Mouse (Mus musculus) forebrain, embryonic 16.5 days (tissue): ENCODE results near the gene Dctn2. TPM values are rescaled to one million over a fixed set of nuclear protein-coding genes. Genes with fewer than 3 reads are reported as not detected.

Source experiments
- ATAC-seq: fragments of 200-750 bp; cut with Nextera tagmentation; 2 replicates; pipeline ENCODE4 v1.8.0; 2017; ENCODE audit warnings: mild to moderate bottlenecking, moderate library complexity
- H3K27ac ChIP-seq: fragments of 300-500 bp; sonication (generic); 2 replicates; pipeline ENCODE4 v1.5.1; 2014; ENCODE audit warnings: low read length, control low read depth
- H3K27me3 ChIP-seq: fragments of 300-500 bp; sonication (generic); replicated peaks from 2 replicates; pipeline ENCODE4 v1.6.1; 2014; ENCODE audit warnings: low read length; ENCODE audit not compliant: control insufficient read depth, insufficient read depth
- H3K36me3 ChIP-seq: fragments of 300-500 bp; sonication (generic); 2 replicates; pipeline ENCODE4 v1.6.1; 2014; ENCODE audit not compliant: control insufficient read depth, insufficient read depth
- H3K4me1 ChIP-seq: fragments of 300-500 bp; sonication (generic); replicated peaks from 2 replicates; pipeline ENCODE4 v1.6.1; 2014; ENCODE audit warnings: low read length; ENCODE audit not compliant: control insufficient read depth, insufficient read depth
- H3K4me2 ChIP-seq: fragments of 300-500 bp; sonication (generic); 2 replicates; pipeline ENCODE4 v1.6.1; 2014; ENCODE audit warnings: mild to moderate bottlenecking, low read length, control low read depth
- H3K4me3 ChIP-seq: fragments of 300-500 bp; sonication (generic); replicated peaks from 2 replicates; pipeline ENCODE4 v1.5.1; 2014; ENCODE audit warnings: mild to moderate bottlenecking, low read length, control low read depth
- H3K9ac ChIP-seq: fragments of 300-500 bp; sonication (generic); replicated peaks from 2 replicates; pipeline ENCODE4 v1.6.1; 2014; ENCODE audit warnings: low read depth, low read length, control low read depth
- H3K9me3 ChIP-seq: fragments of 300-500 bp; sonication (generic); 2 replicates; pipeline ENCODE4 v1.6.1; 2016; ENCODE audit warnings: low read length; ENCODE audit not compliant: control insufficient read depth
- whole genome bisulfite sequencing: fragments of 180-500 bp; shearing (Covaris S2); extraction: QIAGEN DNeasy Blood & Tissue Kit; methylation state at CpG from one replicate; pipeline ENCODE4 v1.1.7; 2014; 5-methylcytosine and 5-hydroxymethylcytosine counted together
- polyA plus RNA-seq: library from polyadenylated mRNA; unstranded; fragments of >200 nt; fragmentation: Nextera tagmentation; extraction: Ambion mirVana; gene quantifications from 2 replicates; pipeline ENCODE4 v1.2.1, GENCODE M21; 2015

The Dctn2 gene
- polyA plus RNA-seq, result 319 and 342 TPM in 2 replicates

GRCm38 (mm10) chr10:127266112-127267091 lies at the start of gene Dctn2:
Dctn2 (plus strand) TSS chr10:127266368.
- H3K27me3 ChIP-seq, result no peaks in the 10 kb centered on the region
- H3K4me3 ChIP-seq, result peak within 1 kb of the TSS; percentile 93
- H3K4me2 ChIP-seq, result peak within 1 kb of the TSS; percentile 61
- H3K9me3 ChIP-seq, result no peaks in the 10 kb centered on the region
- under 1% methylated on average over 70 of the region's 70 CpGs for WGBS
- peak within 1 kb of the TSS; percentile 80 for H3K27ac ChIP-seq
- H3K9ac ChIP-seq, result peak within 1 kb of the TSS; percentile 96
- H3K36me3 ChIP-seq, result no peaks in the 10 kb centered on the region
- ATAC-seq, result peak; percentile 97
- H3K4me1 ChIP-seq, result peaks cover 26% of the 10 kb centered on the region

- WGBS, result 95% methylated on average over 11 of the region's 11 CpGs
- H3K9ac ChIP-seq, result no peak overlapping the region
- no peak overlapping the region for H3K4me3 ChIP-seq
- H3K4me2 ChIP-seq, result no peak overlapping the region
- H3K27ac ChIP-seq, result no peak overlapping the region
- no peaks in the 10 kb centered on the region for H3K27me3 ChIP-seq
- no peaks in the 10 kb centered on the region for H3K36me3 ChIP-seq
- ATAC-seq, result no peak
- peaks cover 3% of the 10 kb centered on the region for H3K4me1 ChIP-seq
- H3K9me3 ChIP-seq, result no peaks in the 10 kb centered on the region
Measured at GRCm38 (mm10) chr10:127216456-127216855, 49.7 kb upstream of the Dctn2 start.

GRCm38 (mm10) chr10:127217177-127217576 lies 49.0 kb upstream of the Dctn2 start:
- ATAC-seq, result no peak
- Histone ChIP-seq H3K9ac (no peak overlapping the region), H3K4me2 (no peak overlapping the region), H3K9me3 (no peaks in the 10 kb centered on the region), H3K27me3 (no peaks in the 10 kb centered on the region), H3K36me3 (no peaks in the 10 kb centered on the region), H3K27ac (no peak overlapping the region), H3K4me1 (no peaks in the 10 kb centered on the region), H3K4me3 (no peak overlapping the region)

GRCm38 (mm10) chr10:127218339-127218738 lies 47.8 kb upstream of the Dctn2 start:
- Histone ChIP-seq H3K4me2 (no peak overlapping the region), H3K9me3 (no peaks in the 10 kb centered on the region), H3K9ac (no peak overlapping the region), H3K27ac (no peak overlapping the region), H3K4me1 (no peaks in the 10 kb centered on the region), H3K27me3 (no peaks in the 10 kb centered on the region), H3K4me3 (no peak overlapping the region), H3K36me3 (no peaks in the 10 kb centered on the region)
- 90% methylated on average over 2 of the region's 2 CpGs for WGBS
- ATAC-seq, result no peak

- 17% methylated on average over 6 of the region's 6 CpGs for WGBS
- H3K36me3 ChIP-seq, result no peaks in the 10 kb centered on the region; the same call in 1 of the 2 replicates
- no peak overlapping the region for H3K27ac ChIP-seq
- no peaks in the 10 kb centered on the region for H3K27me3 ChIP-seq
- no peak overlapping the region for H3K4me3 ChIP-seq
- H3K4me2 ChIP-seq, result no peak overlapping the region
- no peaks in the 10 kb centered on the region for H3K9me3 ChIP-seq
- no peak overlapping the region for H3K9ac ChIP-seq
- no peak for ATAC-seq
- H3K4me1 ChIP-seq, result no peaks in the 10 kb centered on the region
Measured at GRCm38 (mm10) chr10:127225213-127225612, 41.0 kb upstream of the Dctn2 start.

GRCm38 (mm10) chr10:127225732-127226131 lies 40.4 kb upstream of the Dctn2 start:
- Histone ChIP-seq H3K9me3 (no peaks in the 10 kb centered on the region), H3K4me3 (no peak overlapping the region), H3K27me3 (no peaks in the 10 kb centered on the region), H3K36me3 (peaks cover 4% of the 10 kb centered on the region; the same call in 1 of the 2 replicates), H3K9ac (no peak overlapping the region), H3K27ac (no peak overlapping the region), H3K4me1 (no peaks in the 10 kb centered on the region), H3K4me2 (no peak overlapping the region)
- 42% methylated on average over 10 of the region's 10 CpGs for WGBS
- ATAC-seq, result no peak

- no peaks in the 10 kb centered on the region for H3K27me3 ChIP-seq
- H3K9me3 ChIP-seq, result no peaks in the 10 kb centered on the region
- H3K4me1 ChIP-seq, result no peaks in the 10 kb centered on the region
- no peak overlapping the region for H3K4me3 ChIP-seq
- H3K4me2 ChIP-seq, result no peak overlapping the region
- 70% methylated on average over 8 of the region's 8 CpGs for WGBS
- H3K36me3 ChIP-seq, result peaks cover 5% of the 10 kb centered on the region; the same call in 1 of the 2 replicates
- H3K9ac ChIP-seq, result no peak overlapping the region
- ATAC-seq, result no peak
- no peak overlapping the region for H3K27ac ChIP-seq
Measured at GRCm38 (mm10) chr10:127226318-127226895, 39.8 kb upstream of the Dctn2 start.

GRCm38 (mm10) chr10:127227163-127227562 lies 39.0 kb upstream of the Dctn2 start:
- Histone ChIP-seq H3K9ac (no peak overlapping the region), H3K4me1 (no peaks in the 10 kb centered on the region), H3K27ac (no peak overlapping the region), H3K36me3 (peaks cover 9% of the 10 kb centered on the region; the same call in 1 of the 2 replicates), H3K27me3 (no peaks in the 10 kb centered on the region), H3K9me3 (no peaks in the 10 kb centered on the region), H3K4me3 (no peak overlapping the region), H3K4me2 (no peak overlapping the region)
- no peak for ATAC-seq
- 83% methylated on average over 8 of the region's 8 CpGs for WGBS

GRCm38 (mm10) chr10:127228897-127229296 lies 37.3 kb upstream of the Dctn2 start:
- peak; percentile 32; the same call in 1 of the 2 replicates for ATAC-seq
- WGBS, result 25% methylated on average over 4 of the region's 4 CpGs

More at GRCm38 (mm10) chr10:127228897-127229296, 37.3 kb upstream of the Dctn2 start:
- H3K36me3 ChIP-seq, result peaks cover 15% of the 10 kb centered on the region; the same call in 1 of the 2 replicates
- H3K4me3 ChIP-seq, result no peak overlapping the region
- no peak overlapping the region for H3K27ac ChIP-seq
- no peaks in the 10 kb centered on the region for H3K4me1 ChIP-seq
- no peak overlapping the region for H3K4me2 ChIP-seq
- H3K27me3 ChIP-seq, result no peaks in the 10 kb centered on the region
- H3K9me3 ChIP-seq, result no peaks in the 10 kb centered on the region
- H3K9ac ChIP-seq, result no peak overlapping the region
